Comparison of ENCODE assay signal across 9 mouse cellular contexts in the genomic region with DNA sequence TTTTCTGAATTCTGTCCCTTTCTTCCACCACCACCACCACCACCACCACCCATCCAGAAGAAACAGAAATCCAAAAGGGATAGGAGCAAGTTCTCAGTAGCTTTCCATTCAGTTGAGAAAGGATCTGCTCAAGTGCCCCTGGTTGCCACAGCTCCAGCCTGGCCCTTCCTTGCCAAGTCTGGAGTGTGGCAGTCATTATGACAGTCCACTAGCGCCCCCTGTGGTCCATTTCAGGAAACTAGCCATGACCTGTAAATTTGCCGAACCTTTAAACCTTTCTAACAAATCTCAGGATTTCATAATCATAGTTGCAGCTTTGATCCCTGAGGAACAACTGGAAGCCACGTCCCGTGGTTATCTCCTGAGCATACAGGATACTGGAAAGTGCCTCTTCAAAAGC.
DNase-seq lines count a peak whose midpoint lies in the region; ATAC-seq lines count a peak whose summit lies in the region.
"Had no signal": no experiment of that assay in that cellular context is flagged by ENCODE, and none has a peak within 500 bp of the region (broad histone marks: within the 10 kb centered on the region; RNA-seq: fewer than 3 reads in every experiment).

No protein-coding gene starts in this region.

- no peak overlapping the region for H3K4me2 ChIP-seq in hindbrain, embryonic 16.5 days (ENCODE audit: low read length)

- no peaks in the 10 kb centered on the region for H3K4me1 ChIP-seq in hindbrain, embryonic 16.5 days (ENCODE audit: control insufficient read depth, insufficient read depth, low read depth, low read length)

- no peaks in the 10 kb centered on the region for H3K36me3 ChIP-seq in hindbrain, embryonic 16.5 days (ENCODE audit: control insufficient read depth, insufficient read depth, low read length)

- WGBS in hindbrain, embryonic 16.5 days, result 9% methylated on average over 4 of the region's 4 CpGs

- H3K27me3 ChIP-seq in hindbrain, embryonic 16.5 days (replicated peaks; ENCODE audit: control insufficient read depth, insufficient read depth, low read length), result no peaks in the 10 kb centered on the region

- peak; percentile 62 for DNase-seq in R1 (ENCODE audit: low read depth, low spot score)
- peak; percentile 16 for DNase-seq in cerebellum, adult 11 months
- DNase-seq in frontal cortex, adult 2 months (ENCODE audit: extremely low spot score in 1 of 2, low spot score in 1 of 2), result peak; percentile 20 to 87
- peak; percentile 60 to 67 for DNase-seq in layer of hippocampus, postnatal 36 days
- DNase-seq in right cerebral cortex, postnatal 36 days (ENCODE audit: low spot score in 2 of 2), result peak; percentile 24 to 36

- H3K4me3 ChIP-seq in hindbrain, embryonic 16.5 days (ENCODE audit: low read length), result no peak overlapping the region
- H3K4me3 ChIP-seq: myocyte had no signal

- 0 out of 2 replicates have a peak, but pooled peaks cover 4% of the 10 kb centered on the region for H3K9me3 ChIP-seq in hindbrain, embryonic 16.5 days (ENCODE audit: control insufficient read depth, low read length)

- peak; percentile 50; the same call in 1 of the 2 replicates for ATAC-seq in hindbrain, embryonic 16.5 days
- peak; percentile 96 for ATAC-seq in megakaryocyte progenitor cell, adult 5-6 weeks (replicated peaks; ENCODE audit: poor library complexity)
- ATAC-seq in erythroid progenitor cell, adult 5-6 weeks (replicated peaks; ENCODE audit: low FRiP score, poor library complexity, severe bottlenecking), result no peak

- H3K27ac ChIP-seq in hindbrain, embryonic 16.5 days (ENCODE audit: low read depth, low read length), result no peak overlapping the region

- H3K9ac ChIP-seq in hindbrain, embryonic 16.5 days (ENCODE audit: low read depth, low read length), result no peak overlapping the region
